Mouse (Mus musculus) heart, embryonic 15.5 days (tissue): Measurements from ENCODE around the gene Cpt1a. TPM values are rescaled to one million over a fixed set of nuclear protein-coding genes. Genes with fewer than 3 reads are reported as not detected.

Source experiments
- ATAC-seq: fragments of 200-750 bp; cut with Nextera tagmentation; replicated peaks from 2 replicates; pipeline ENCODE4 v1.8.0; 2017; ENCODE audit warnings: low read depth, moderate TSS enrichment; ENCODE audit not compliant: insufficient number of reproducible peaks, insufficient read depth, low FRiP score
- H3K27ac ChIP-seq: fragments of 300-500 bp; sonication (generic); 2 replicates; pipeline ENCODE4 v1.5.1; 2015; ENCODE audit warnings: mild to moderate bottlenecking, inconsistent platforms
- H3K27me3 ChIP-seq: fragments of 300-500 bp; sonication (generic); 2 replicates; pipeline ENCODE4 v1.6.1; 2015; ENCODE audit warnings: inconsistent platforms
- H3K36me3 ChIP-seq: fragments of 300-500 bp; sonication (generic); 2 replicates; pipeline ENCODE4 v1.6.1; 2015; ENCODE audit warnings: mild to moderate bottlenecking, inconsistent platforms
- H3K4me1 ChIP-seq: fragments of 300-500 bp; sonication (generic); replicated peaks from 2 replicates; pipeline ENCODE4 v1.6.1; 2015; ENCODE audit warnings: inconsistent platforms
- H3K4me2 ChIP-seq: fragments of 300-500 bp; sonication (generic); 2 replicates; pipeline ENCODE4 v1.6.1; 2015; ENCODE audit warnings: inconsistent platforms, mild to moderate bottlenecking, moderate library complexity
- H3K4me3 ChIP-seq: fragments of 300-500 bp; sonication (generic); 2 replicates; pipeline ENCODE4 v1.5.1; 2015; ENCODE audit warnings: mild to moderate bottlenecking, inconsistent platforms
- H3K9ac ChIP-seq: fragments of 300-500 bp; sonication (generic); 2 replicates; pipeline ENCODE4 v1.6.1; 2015; ENCODE audit warnings: mild to moderate bottlenecking, inconsistent platforms
- H3K9me3 ChIP-seq: fragments of 300-500 bp; sonication (generic); replicated peaks from 2 replicates; pipeline ENCODE4 v1.6.1; 2016; ENCODE audit warnings: inconsistent platforms
- WGBS: fragments of 180-500 bp; shearing (Covaris S2); methylation state at CpG from one replicate; pipeline ENCODE4 v1.1.7; 2015; ENCODE audit warnings: mixed read lengths; 5-methylcytosine and 5-hydroxymethylcytosine counted together
- polyA plus RNA-seq: library from polyadenylated mRNA; unstranded; fragments of >200 nt; fragmentation: Nextera tagmentation; extraction: Ambion mirVana; gene quantifications from 2 replicates; pipeline ENCODE4 v1.2.1, GENCODE M21; 2015

Cpt1a gene
- polyA plus RNA-seq, 1 experiment from 2014 or later: 25.7 TPM

- H3K9me3 ChIP-seq: no peaks in the 10 kb centered on the region
- H3K36me3 ChIP-seq: no peaks in the 10 kb centered on the region
- H3K4me2 ChIP-seq: peak overlapping the region; percentile 15; the same call in 1 of the 2 replicates
- no peaks in the 10 kb centered on the region for H3K27me3 ChIP-seq
- no peak overlapping the region for H3K27ac ChIP-seq
- WGBS: 49% methylated on average over 6 of the region's 6 CpGs
- peaks cover 16% of the 10 kb centered on the region for H3K4me1 ChIP-seq
- ATAC-seq: no peak
- no peak overlapping the region for H3K9ac ChIP-seq
- H3K4me3 ChIP-seq: no peak overlapping the region
Measured at GRCm38 (mm10) chr19:3402390-3402789, 80.3 kb downstream of the Cpt1a start.

- Histone ChIP-seq H3K36me3 (no peaks in the 10 kb centered on the region), H3K9ac (no peak overlapping the region), H3K27ac (no peak overlapping the region), H3K9me3 (no peaks in the 10 kb centered on the region), H3K4me3 (no peak overlapping the region), H3K4me2 (no peak overlapping the region), H3K4me1 (peaks cover 16% of the 10 kb centered on the region), H3K27me3 (no peaks in the 10 kb centered on the region; the same call in 1 of the 2 replicates)
- no peak for ATAC-seq
- 84% methylated on average over 7 of the region's 7 CpGs for WGBS
Measured at GRCm38 (mm10) chr19:3404030-3404429, 81.9 kb downstream of the Cpt1a start.

- WGBS: 50% methylated on average over 1 of the region's 1 CpGs
- no peaks in the 10 kb centered on the region for H3K9me3 ChIP-seq
- H3K27ac ChIP-seq: no peak overlapping the region
- H3K27me3 ChIP-seq: peaks cover 7% of the 10 kb centered on the region
- no peak overlapping the region for H3K9ac ChIP-seq
- no peak for ATAC-seq
- no peaks in the 10 kb centered on the region for H3K36me3 ChIP-seq
- no peak overlapping the region for H3K4me3 ChIP-seq
- H3K4me2 ChIP-seq: no peak overlapping the region
- peaks cover 16% of the 10 kb centered on the region for H3K4me1 ChIP-seq
Measured at GRCm38 (mm10) chr19:3405531-3406281, 83.6 kb downstream of the Cpt1a start.

GRCm38 (mm10) chr19:3414268-3414733 is 92.2 kb downstream of the Cpt1a start, which contains the start of gene Gal:
Gene Gal (minus strand): TSS chr19:3414544.
- Histone ChIP-seq H3K4me2 (peak within 1 kb of the TSS; percentile 64), H3K27ac (no peak within 1 kb of the TSS), H3K9me3 (no peaks in the 10 kb centered on the region), H3K36me3 (no peaks in the 10 kb centered on the region), H3K4me1 (peaks cover 9% of the 10 kb centered on the region), H3K27me3 (peaks cover 57% of the 10 kb centered on the region), H3K9ac (peak within 1 kb of the TSS; percentile 38; the same call in 1 of the 2 replicates), H3K4me3 (peak within 1 kb of the TSS; percentile 38)
- ATAC-seq: no peak; the same call in 1 of the 2 replicates
- WGBS: 3% methylated on average over 37 of the region's 37 CpGs

- WGBS: 36% methylated on average over 5 of the region's 5 CpGs
Measured at GRCm38 (mm10) chr19:3419251-3419650, 97.1 kb downstream of the Cpt1a start.

GRCm38 (mm10) chr19:3422488-3422887 is 100.4 kb downstream of the Cpt1a start:
- Histone ChIP-seq H3K9ac (no peak overlapping the region), H3K4me2 (no peak overlapping the region), H3K4me1 (no peaks in the 10 kb centered on the region), H3K27ac (no peak overlapping the region), H3K27me3 (0 out of 2 replicates have a peak, but pooled peaks cover 2% of the 10 kb centered on the region), H3K36me3 (no peaks in the 10 kb centered on the region), H3K9me3 (no peaks in the 10 kb centered on the region), H3K4me3 (no peak overlapping the region)
- WGBS: 73% methylated on average over 6 of the region's 6 CpGs
- ATAC-seq: no peak

More at GRCm38 (mm10) chr19:3419251-3419650, 97.1 kb downstream of the Cpt1a start:
- no peak overlapping the region for H3K9ac ChIP-seq
- no peak overlapping the region for H3K4me2 ChIP-seq
- ATAC-seq: no peak
- no peaks in the 10 kb centered on the region for H3K9me3 ChIP-seq
- H3K36me3 ChIP-seq: no peaks in the 10 kb centered on the region
- H3K27ac ChIP-seq: no peak overlapping the region
- H3K4me1 ChIP-seq: peaks cover 5% of the 10 kb centered on the region
- peaks cover 21% of the 10 kb centered on the region for H3K27me3 ChIP-seq
- no peak overlapping the region for H3K4me3 ChIP-seq

GRCm38 (mm10) chr19:3422981-3423380 is 100.8 kb downstream of the Cpt1a start:
- Histone ChIP-seq H3K4me1 (no peaks in the 10 kb centered on the region), H3K27me3 (no peaks in the 10 kb centered on the region), H3K9ac (no peak overlapping the region), H3K36me3 (no peaks in the 10 kb centered on the region), H3K9me3 (no peaks in the 10 kb centered on the region), H3K4me2 (no peak overlapping the region), H3K4me3 (no peak overlapping the region), H3K27ac (no peak overlapping the region)
- WGBS: 47% methylated on average over 4 of the region's 4 CpGs
- ATAC-seq: no peak

- no peaks in the 10 kb centered on the region for H3K4me1 ChIP-seq
- no peaks in the 10 kb centered on the region for H3K36me3 ChIP-seq
- no peaks in the 10 kb centered on the region for H3K9me3 ChIP-seq
- no peak overlapping the region for H3K4me3 ChIP-seq
- ATAC-seq: no peak
- no peak overlapping the region for H3K27ac ChIP-seq
- H3K9ac ChIP-seq: no peak overlapping the region
- H3K27me3 ChIP-seq: no peaks in the 10 kb centered on the region
- WGBS: 64% methylated on average over 2 of the region's 2 CpGs
- H3K4me2 ChIP-seq: no peak overlapping the region
Measured at GRCm38 (mm10) chr19:3424214-3424613, 102.1 kb downstream of the Cpt1a start.

GRCm38 (mm10) chr19:3428057-3428830 is 106.1 kb downstream of the Cpt1a start:
- Histone ChIP-seq H3K27ac (no peak overlapping the region), H3K4me2 (no peak overlapping the region), H3K9me3 (no peaks in the 10 kb centered on the region), H3K9ac (no peak overlapping the region), H3K27me3 (no peaks in the 10 kb centered on the region), H3K4me1 (no peaks in the 10 kb centered on the region), H3K36me3 (no peaks in the 10 kb centered on the region), H3K4me3 (no peak overlapping the region)
- 76% methylated on average over 15 of the region's 15 CpGs for WGBS
- no peak for ATAC-seq

GRCm38 (mm10) chr19:3429156-3429816 is 107.2 kb downstream of the Cpt1a start:
- H3K9ac ChIP-seq: no peak overlapping the region
- H3K27ac ChIP-seq: no peak overlapping the region
- H3K9me3 ChIP-seq: no peaks in the 10 kb centered on the region
- WGBS: 59% methylated on average over 7 of the region's 7 CpGs
- H3K27me3 ChIP-seq: no peaks in the 10 kb centered on the region
- no peaks in the 10 kb centered on the region for H3K4me1 ChIP-seq
- no peak for ATAC-seq
- no peaks in the 10 kb centered on the region for H3K36me3 ChIP-seq
- H3K4me2 ChIP-seq: no peak overlapping the region
- H3K4me3 ChIP-seq: no peak overlapping the region

- H3K36me3 ChIP-seq: no peaks in the 10 kb centered on the region
- no peak overlapping the region for H3K9ac ChIP-seq
- ATAC-seq: no peak
- no peak overlapping the region for H3K27ac ChIP-seq
- no peak overlapping the region for H3K4me2 ChIP-seq
- no peak overlapping the region for H3K4me3 ChIP-seq
- H3K4me1 ChIP-seq: no peaks in the 10 kb centered on the region
- WGBS: 70% methylated on average over 7 of the region's 7 CpGs
- no peaks in the 10 kb centered on the region for H3K9me3 ChIP-seq
- no peaks in the 10 kb centered on the region for H3K27me3 ChIP-seq
Measured at GRCm38 (mm10) chr19:3431066-3431465, 108.9 kb downstream of the Cpt1a start.
